Mouse (Mus musculus) liver, embryonic 14.5 days (tissue): Measurements from ENCODE around the gene Dab2.

Experiments used
- CTCF ChIP-seq: IDR thresholded peaks from 2 replicates; pipeline ENCODE4 v1.5.1; 2016; ENCODE audit warnings: antibody characterized with exemption, low read depth, control low read depth
- EP300 ChIP-seq: IDR thresholded peaks from 2 replicates; pipeline ENCODE4 v1.6.1; 2016; ENCODE audit warnings: antibody characterized with exemption, low read depth

GRCm38 (mm10) chr15:6326011-6326410 is 26.4 kb downstream of the Dab2 start:
- TF ChIP-seq EP300 (no peak), CTCF (no peak)
